Mouse (Mus musculus) induced T-regulatory cell, adult 2 months (primary cell): ENCODE results near the gene Nr2c2.
A peak's percentile ranks its signal among the peaks of the same experiment; 100 is the strongest.
"Not testable (repeated sequence)": the region's sequence is repeated elsewhere in the genome, so short reads cannot be mapped to it uniquely, and the experiment has no call there.

Source experiments
- DNase-seq: peaks from one replicate; pipeline ENCODE4 v3.0.0-alpha.2; 2012; ENCODE audit warnings: low read depth

Gene Nr2c2

GRCm38 (mm10) chr6:92091130-92091591 is at the start of gene Nr2c2:
Nr2c2 (plus strand) TSS chr6:92091390.
- DNase-seq: peak; percentile 88

GRCm38 (mm10) chr6:92042055-92042454 is 49.1 kb upstream of the Nr2c2 start:
- DNase-seq: no peak

GRCm38 (mm10) chr6:92042850-92043249 is 48.3 kb upstream of the Nr2c2 start:
- DNase-seq: no peak

- DNase-seq: peak; percentile 29
These were observed 33.4 kb upstream of the Nr2c2 start for GRCm38 (mm10) chr6:92057768-92058167.

- DNase-seq: no peak
These were observed 29.5 kb upstream of the Nr2c2 start for GRCm38 (mm10) chr6:92061725-92062124.

GRCm38 (mm10) chr6:92063452-92063851 is 27.7 kb upstream of the Nr2c2 start:
- DNase-seq: no peak

- no peak for DNase-seq
These were observed 27.1 kb upstream of the Nr2c2 start for GRCm38 (mm10) chr6:92064101-92064500.

- peak; percentile 55 for DNase-seq
These were observed 25.3 kb upstream of the Nr2c2 start for GRCm38 (mm10) chr6:92065721-92066496.

GRCm38 (mm10) chr6:92067146-92067790 is 23.9 kb upstream of the Nr2c2 start:
- peak; percentile 76 for DNase-seq

GRCm38 (mm10) chr6:92071121-92071839 is 19.9 kb upstream of the Nr2c2 start:
- no peak for DNase-seq

- DNase-seq: no peak
These were observed 10.5 kb upstream of the Nr2c2 start for GRCm38 (mm10) chr6:92080730-92081129.

- no peak for DNase-seq
These were observed 8.4 kb upstream of the Nr2c2 start for GRCm38 (mm10) chr6:92082756-92083155.

- no peak for DNase-seq
These were observed 6.3 kb upstream of the Nr2c2 start for GRCm38 (mm10) chr6:92084932-92085331.

- not testable (repeated sequence) for DNase-seq
These were observed 2.0 kb upstream of the Nr2c2 start for GRCm38 (mm10) chr6:92089141-92089540.

- no peak for DNase-seq
These were observed 1.2 kb upstream of the Nr2c2 start for GRCm38 (mm10) chr6:92089982-92090381.

- no peak for DNase-seq
These were observed 693 bp upstream of the Nr2c2 start for GRCm38 (mm10) chr6:92090497-92090896.

- DNase-seq: peak; percentile 100
These were observed 738 bp downstream of the Nr2c2 start for GRCm38 (mm10) chr6:92091767-92092489.

- no peak for DNase-seq
These were observed 1.5 kb downstream of the Nr2c2 start for GRCm38 (mm10) chr6:92092737-92093136.

- no peak for DNase-seq
These were observed 2.7 kb downstream of the Nr2c2 start for GRCm38 (mm10) chr6:92093869-92094268.

GRCm38 (mm10) chr6:92100679-92101360 is 9.6 kb downstream of the Nr2c2 start:
- DNase-seq: no peak

GRCm38 (mm10) chr6:92124547-92124946 is 33.4 kb downstream of the Nr2c2 start:
- no peak for DNase-seq
